Mouse (Mus musculus): ENCODE measurements around the gene Sspo.
A peak's percentile ranks its signal among the peaks of the same experiment; 100 is the strongest.

Gene Sspo

GRCm38 (mm10) chr6:48437679-48438376 lies 10.2 kb upstream of the Sspo start:
- DNase-seq, result no peak

DNA sequence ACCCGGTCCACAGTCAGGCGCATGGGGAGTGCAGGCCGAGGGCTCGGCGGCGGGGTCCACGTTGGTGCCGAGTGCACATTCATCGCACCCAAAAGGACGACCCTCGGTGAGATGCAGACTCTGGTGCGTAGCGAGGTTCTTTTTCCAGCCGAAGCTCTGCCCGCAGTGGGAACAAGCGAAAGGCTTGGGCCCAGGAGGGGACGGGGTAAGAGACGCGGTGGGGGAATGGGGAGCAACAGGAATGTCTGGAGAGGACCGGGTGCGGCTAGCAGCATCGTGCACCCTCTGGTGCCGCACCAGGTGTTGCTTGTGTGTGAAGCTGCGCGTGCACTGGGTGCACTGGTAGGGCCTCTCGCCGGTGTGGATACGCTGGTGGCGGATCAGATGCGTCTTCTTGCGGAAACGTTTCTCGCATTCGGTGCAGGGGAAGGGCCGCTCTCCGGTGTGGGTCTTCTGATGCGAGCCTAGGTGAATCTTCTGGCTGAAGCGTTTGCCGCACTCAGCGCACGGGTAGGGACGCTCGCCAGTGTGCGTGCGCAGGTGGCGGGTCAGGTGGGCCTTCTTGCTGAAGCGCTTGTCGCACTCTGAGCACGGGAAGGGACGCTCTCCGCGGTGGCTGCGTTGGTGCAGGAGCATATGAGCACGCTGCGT lies 9.4 kb upstream of the Sspo start:
- peak in 1 of 2 experiments; percentile 26 for DNase-seq

- DNase-seq, result no peak
Measured at GRCm38 (mm10) chr6:48439654-48440053, 8.4 kb upstream of the Sspo start.

DNA sequence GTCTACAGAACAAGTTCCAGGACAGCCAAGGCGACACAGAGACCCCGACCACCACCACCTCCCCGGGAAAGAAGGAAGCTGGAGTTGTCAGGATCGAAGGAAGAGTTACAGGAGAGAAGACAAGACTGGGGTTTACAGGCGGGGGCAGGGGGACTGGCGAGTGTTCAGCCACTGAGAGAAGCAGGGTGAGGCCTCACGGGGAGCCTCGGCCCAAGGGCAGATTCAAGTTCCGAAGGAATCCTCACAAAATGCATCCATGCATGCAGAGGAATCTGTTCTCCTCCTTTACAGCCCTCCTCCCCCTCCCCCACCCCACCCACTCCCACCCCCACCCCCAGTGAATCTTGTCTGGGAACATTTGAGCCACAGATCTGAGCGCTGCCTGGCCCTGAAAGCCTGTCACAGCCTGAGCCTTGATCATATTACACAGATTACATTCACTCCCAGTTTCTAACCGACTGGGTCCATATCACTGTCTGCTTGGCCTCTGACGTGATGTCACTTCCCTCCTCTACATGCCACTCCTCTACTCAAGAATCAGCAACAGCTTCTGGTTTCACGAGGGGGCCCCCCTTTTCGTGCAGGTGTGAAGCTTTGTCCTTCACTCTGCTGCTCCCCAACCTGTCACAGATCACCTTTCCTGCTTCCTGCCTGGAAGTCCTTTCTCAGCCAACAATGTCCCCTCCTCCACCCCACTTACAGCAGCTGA lies 7.6 kb upstream of the Sspo start:
- peak in 1 of 2 experiments; percentile 38 for DNase-seq

- peak; percentile 98 for DNase-seq
Measured at GRCm38 (mm10) chr6:48443592-48444309, 4.3 kb upstream of the Sspo start.

DNA sequence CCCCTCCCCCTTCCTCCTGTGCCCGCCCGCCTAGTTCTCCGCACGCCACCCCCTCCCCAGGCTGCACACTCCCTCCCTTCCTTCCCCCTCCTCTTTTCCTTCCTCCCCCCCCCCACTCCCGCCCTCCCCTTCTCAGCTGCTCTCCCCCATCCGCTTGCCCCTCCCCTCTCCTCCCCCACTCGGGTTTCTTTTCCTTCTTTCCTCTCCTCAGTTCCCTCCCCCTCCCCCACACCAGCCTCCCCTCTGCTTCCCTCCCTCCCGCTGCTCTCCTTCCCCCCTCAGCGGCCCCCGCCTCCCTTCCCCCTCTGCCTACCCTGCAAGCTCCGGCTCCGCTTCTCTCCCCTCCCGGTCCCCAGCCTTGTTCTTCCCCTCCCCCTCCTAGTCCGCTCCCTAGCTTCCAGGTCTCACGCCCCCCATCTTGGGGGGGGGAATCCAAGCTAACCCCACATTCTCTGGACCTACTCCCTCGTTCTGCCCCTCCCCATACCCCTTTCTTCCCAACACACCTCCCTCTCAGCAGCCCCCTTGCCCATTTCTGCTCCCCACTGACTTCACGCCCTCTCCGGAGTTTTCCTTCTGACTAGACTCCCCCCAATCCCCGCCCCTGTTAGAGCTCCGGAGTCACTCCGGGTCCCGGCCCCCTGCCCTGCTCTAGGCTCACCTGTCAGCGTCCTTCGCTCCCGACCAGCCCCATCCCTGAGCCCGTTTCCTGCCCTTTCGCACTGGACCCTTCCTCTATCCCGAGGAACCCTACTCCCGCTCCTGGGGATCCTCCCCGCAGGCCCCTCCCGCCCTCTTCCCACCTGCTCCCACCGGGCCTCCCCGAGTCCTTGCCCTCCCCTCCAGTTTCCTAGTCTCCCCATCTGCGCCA lies 3.5 kb upstream of the Sspo start:
- peak in 1 of 2 experiments; percentile 69 for DNase-seq

- DNase-seq, result peak; percentile 66 to 80
Measured at GRCm38 (mm10) chr6:48445181-48446101, 2.6 kb upstream of the Sspo start, which contains the start of gene Zfp467. Gene Zfp467, minus strand, starts transcription at chr6:48445825.

DNA sequence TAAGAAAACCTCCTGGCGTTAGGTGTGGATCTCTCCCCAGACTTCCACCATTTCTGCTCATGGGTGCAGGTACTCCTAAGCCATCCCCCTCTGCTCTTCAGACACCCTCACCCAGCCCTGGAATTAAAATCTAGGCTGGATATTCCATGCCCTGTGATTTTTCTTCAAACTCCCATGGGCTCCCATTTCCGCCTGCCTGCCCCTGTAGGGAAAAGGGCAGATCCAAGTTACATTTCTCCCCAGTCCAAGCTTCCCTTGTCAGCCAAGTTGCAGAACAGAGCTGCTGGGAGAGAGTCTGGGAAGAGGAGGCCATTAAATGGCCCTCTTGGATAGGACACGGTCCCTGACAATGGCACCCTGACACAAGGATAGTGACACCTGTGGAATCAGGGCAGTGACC lies 1.8 kb upstream of the Sspo start:
- DNase-seq, result no peak

DNA sequence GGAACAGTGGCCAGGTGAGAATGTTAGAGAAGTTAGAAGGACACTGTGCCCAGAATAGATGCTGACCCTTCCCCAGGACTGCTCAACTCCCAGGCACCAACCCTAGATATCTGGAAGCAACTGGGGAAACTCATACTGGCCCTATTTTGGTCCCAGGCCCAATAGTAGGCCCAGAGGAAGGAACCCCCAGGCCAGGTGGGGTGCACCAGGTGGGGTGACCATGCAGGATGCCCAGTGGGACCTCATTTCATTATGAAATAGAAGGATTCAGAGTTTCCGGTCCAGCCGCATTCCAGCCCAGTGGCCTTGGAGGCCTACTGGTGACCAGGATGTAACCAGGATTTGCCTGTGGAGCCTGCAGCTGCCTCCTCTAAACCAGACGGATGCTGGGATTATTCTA lies 1.1 kb upstream of the Sspo start:
- no peak for DNase-seq

DNA sequence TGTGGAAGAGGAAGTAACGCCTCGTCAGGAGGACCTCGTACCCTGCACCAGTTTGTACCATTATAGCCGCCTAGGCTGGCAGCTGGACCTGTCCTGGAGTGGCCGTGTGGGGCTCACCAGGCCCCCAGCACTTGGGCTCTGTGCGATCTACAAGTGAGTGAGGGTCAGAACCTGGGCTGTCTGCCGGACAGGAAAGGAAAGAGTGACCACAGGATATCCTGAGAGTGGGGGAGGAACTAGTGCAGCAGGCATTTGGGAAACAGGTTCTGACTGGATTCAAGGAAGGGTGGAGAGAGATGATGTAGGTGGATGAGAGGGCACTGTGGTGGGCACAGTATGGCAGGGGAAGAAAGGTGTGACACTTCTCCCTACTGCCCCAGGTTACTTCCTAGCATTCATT lies 498 bp downstream of the Sspo start:
- peak; percentile 28 to 50 for DNase-seq

DNA sequence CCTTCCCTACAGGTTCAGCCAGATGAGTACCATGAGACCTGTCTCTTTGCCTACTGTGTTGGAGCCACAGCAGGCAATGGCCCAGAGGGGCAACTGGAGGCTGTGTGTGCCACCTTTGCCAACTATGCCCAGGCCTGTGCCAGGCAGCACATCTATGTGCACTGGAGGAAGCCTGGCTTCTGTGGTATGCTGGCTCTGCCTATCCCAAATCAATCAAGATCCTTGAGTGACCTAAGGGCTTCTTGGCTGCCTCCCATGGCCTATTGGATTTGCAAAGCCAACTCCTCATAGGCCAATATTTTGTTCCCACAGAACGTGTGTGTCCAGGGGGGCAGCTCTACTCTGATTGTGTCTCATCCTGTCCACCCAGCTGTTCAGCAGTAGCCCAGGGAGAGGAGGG lies 4.1 kb downstream of the Sspo start:
- no peak for DNase-seq

- DNase-seq, result no peak
Measured at GRCm38 (mm10) chr6:48452771-48453170, 4.7 kb downstream of the Sspo start.

GRCm38 (mm10) chr6:48464966-48465679 lies 17.1 kb downstream of the Sspo start:
- DNase-seq, result no peak

DNA sequence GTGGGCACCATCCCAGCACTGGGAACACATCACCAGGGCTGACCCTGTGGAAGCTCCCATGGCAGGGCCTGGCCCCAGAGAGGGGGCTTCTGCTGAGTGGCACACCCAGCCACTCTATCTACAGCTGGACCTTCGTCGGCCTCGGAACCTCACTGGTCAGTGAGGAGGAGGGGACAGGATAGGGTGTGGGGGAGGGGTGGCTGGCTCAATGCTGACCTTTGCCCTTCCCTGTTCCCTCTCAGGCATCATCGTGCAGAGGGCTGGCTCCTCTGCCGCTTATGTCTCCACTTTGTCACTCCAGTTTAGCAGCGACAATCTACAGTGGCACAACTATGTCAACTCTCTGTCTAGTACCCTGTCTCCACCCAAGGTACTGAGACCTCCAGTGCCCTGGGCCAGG lies 18.7 kb downstream of the Sspo start:
- no peak for DNase-seq

GRCm38 (mm10) chr6:48467490-48467889 lies 19.5 kb downstream of the Sspo start:
- no peak for DNase-seq

DNA sequence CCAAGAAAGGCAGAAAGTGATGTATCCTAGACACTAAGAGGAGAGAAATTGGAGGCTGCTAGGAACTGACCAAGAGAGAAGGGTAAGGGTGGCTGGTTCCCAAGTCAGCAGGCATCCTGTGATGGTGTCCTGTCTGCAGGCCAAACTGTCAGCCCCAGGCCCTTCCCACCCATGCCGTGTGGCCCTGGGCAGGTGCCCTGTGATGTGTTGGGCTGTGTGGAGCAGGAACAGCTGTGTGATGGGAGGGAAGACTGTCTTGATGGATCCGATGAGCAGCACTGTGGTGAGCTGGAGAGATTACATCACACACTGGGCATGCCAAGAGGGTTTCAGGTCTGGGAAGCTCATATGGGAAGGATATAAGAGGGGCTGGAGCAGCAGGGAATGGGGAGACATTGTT lies 22.7 kb downstream of the Sspo start:
- no peak for DNase-seq

- no peak for DNase-seq
Measured at GRCm38 (mm10) chr6:48478446-48478845, 30.4 kb downstream of the Sspo start.

DNA sequence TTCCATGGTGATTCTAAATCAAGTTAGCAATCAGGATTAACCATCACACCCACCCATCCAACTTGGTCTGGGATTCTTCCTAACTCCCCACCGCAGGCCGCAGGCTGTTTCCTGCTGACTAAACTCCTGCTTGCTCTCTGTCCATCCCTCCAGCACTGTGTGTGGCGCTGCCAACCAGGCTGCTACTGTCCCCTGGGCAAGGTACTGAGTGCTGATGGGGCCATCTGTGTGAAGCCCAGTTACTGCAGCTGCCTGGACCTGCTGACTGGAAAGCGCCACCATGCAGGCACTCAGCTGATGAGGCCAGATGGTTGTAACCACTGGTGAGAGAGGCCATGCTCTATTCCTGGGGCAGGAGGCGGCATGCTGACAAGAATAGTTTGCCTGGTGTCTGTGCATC lies 34.5 kb downstream of the Sspo start:
- no peak for DNase-seq

DNA sequence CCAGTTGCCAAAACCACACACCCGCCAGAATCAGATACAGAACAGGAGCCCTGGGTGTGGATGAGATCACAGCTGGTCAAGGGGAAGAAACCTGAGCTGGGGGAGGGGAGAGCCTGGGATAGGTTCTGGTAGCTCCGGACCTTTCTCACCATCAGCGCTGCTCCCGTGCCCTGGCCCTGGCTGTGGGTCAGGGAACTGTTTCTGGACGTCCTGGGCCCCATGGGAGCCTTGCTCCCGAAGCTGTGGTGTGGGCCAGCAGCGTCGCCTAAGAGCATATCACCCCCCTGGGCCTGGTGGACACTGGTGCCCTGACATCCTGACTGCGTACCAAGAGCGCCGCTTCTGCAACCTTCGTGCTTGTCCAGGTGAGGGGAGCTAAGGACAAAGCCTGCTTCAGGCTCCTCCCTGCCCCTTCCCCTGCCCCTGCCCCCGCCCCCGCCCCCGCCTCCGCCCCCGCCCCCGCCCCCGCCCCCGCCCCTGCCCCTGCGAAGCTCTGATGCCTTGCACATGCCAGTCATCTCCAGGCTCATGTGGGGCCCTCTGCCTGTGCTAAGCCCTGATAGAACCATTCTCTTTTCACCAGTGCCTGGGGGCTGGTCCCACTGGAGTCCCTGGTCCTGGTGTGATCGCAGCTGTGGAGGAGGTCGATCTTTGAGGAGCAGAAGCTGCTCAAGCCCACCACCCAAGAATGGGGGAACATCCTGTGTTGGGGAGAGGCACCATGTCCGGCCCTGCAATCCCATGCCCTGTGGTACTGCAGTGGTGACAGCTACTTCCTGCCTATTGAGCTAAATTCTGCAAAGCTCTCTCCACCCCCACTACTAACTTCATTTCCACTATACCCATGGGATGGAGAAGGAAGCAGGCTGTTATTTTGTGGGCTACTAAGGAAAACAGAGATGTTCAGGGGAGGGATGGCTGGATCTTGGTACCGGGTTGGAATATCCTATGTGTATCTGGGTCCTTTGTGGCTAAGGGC lies 40.0 kb downstream of the Sspo start:
- peak; percentile 10 to 37 for DNase-seq

Data from lung, postnatal 4 days (tissue).